ENCODE assay signal across 9 mouse cellular contexts in the genomic region with DNA sequence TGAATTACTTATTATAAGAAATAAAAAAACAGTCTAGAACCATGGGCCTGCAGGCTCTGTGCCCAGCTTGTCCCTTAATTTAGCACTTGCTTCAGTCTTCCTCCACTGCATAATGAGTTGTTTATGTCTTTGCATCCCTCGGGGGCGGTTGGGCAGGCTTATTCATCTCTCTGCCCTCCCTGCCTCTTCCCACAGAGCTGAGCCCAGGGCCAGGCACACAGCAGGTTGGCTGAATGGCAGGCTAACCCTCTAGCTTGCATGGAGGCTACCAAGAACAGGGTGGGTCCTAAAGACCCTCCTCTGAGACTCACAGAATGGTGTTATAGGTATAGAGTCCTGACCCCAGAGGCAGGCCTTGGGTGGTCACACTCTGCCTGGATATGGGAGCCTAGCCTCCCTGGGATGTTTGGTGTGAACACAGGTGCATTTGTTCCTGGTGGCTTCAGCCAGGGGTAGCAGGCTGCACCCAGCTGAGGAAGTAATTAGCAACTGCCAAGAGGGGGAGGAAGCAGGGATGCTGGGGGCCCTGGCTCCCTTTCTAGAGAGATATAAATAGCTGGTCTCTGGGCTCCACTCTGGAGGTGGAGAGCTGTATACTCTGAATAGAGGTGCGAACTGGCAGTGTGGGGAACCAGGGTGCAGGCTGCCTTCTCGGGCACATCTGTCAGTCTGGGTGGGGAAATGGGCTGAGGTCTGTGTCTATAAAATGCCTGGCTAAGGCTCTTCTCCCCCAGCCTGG. TPM values are rescaled to one million over a fixed set of nuclear protein-coding genes. Genes with fewer than 3 reads are reported as not detected.
DNase-seq lines count a peak whose midpoint lies in the region; TF ChIP-seq lines count a peak whose summit lies in the region.
"Had no signal": no experiment of that assay in that cellular context is flagged by ENCODE, and none has a peak within 500 bp of the region (broad histone marks: within the 10 kb centered on the region; RNA-seq: fewer than 3 reads in every experiment).

No protein-coding gene starts in this region.

- H3K36me3 ChIP-seq in heart, embryonic 10.5 days, result no peaks in the 10 kb centered on the region
- H3K36me3 ChIP-seq: lung, embryonic 15.5 days had no signal

- no peak overlapping the region for H3K4me3 ChIP-seq in cortical plate, adult 2 months (ENCODE audit: insufficient read depth, low read length)
- peak overlapping the region; percentile 31 for H3K4me3 ChIP-seq in heart, embryonic 10.5 days
- H3K4me3 ChIP-seq in left cerebral cortex, adult 2 months, result no peak overlapping the region
- H3K4me3 ChIP-seq: lung, embryonic 15.5 days had no signal

- no peaks in the 10 kb centered on the region for H3K9me3 ChIP-seq in heart, embryonic 10.5 days
- H3K9me3 ChIP-seq: lung, embryonic 15.5 days had no signal

- WGBS in heart, embryonic 10.5 days, result 18% methylated on average over 4 of the region's 4 CpGs

- no peaks in the 10 kb centered on the region for H3K27me3 ChIP-seq in heart, embryonic 10.5 days (ENCODE audit: insufficient read depth, poor library complexity, severe bottlenecking)
- H3K27me3 ChIP-seq: lung, embryonic 15.5 days had no signal

- peak overlapping the region; percentile 26; the same call in 1 of the 2 replicates for H3K27ac ChIP-seq in cortical plate, adult 2 months (ENCODE audit: insufficient read depth, low read length)
- peak overlapping the region; percentile 68 for H3K27ac ChIP-seq in heart, embryonic 10.5 days
- H3K27ac ChIP-seq in left cerebral cortex, adult 2 months, result peak overlapping the region; percentile 56
- H3K27ac ChIP-seq: lung, embryonic 15.5 days had no signal

- peak; percentile 36 for DNase-seq in 3T3-L1 (ENCODE audit: low read depth, low spot score)
- DNase-seq in heart, embryonic 10.5 days (ENCODE audit: low spot score), result no peak
- DNase-seq in left cerebral cortex, adult 2 months (ENCODE audit: extremely low spot score in 1 of 2, low spot score in 2 of 2), result peak; percentile 48 to 50
- no peak for DNase-seq in spleen, postnatal 4 days (ENCODE audit: low spot score in 2 of 2)
- no peak for DNase-seq in kidney, adult 18-20 months
- DNase-seq in kidney, postnatal 25 days, result no peak
- DNase-seq: kidney, postnatal 10 days had no signal

- intact Hi-C loops in left cerebral cortex, adult 2 months (cut with DNase I), result loop anchor here (2.0 kb wide), 1 partner anchor 19 kb away; no protein-coding TSS in a partner anchor

- no peak for TF ChIP-seq POLR2A in cortical plate, adult 2 months (IDR thresholded peaks at IDR 0.05; ENCODE audit: extremely low read depth, insufficient read depth, low read length)

- peaks cover 7% of the 10 kb centered on the region for H3K4me1 ChIP-seq in cortical plate, adult 2 months (ENCODE audit: control insufficient read depth, insufficient read depth, low read length)
- peaks cover 30% of the 10 kb centered on the region for H3K4me1 ChIP-seq in heart, embryonic 10.5 days
- H3K4me1 ChIP-seq: lung, embryonic 15.5 days had no signal

- TF ChIP-seq CTCF in cortical plate, adult 2 months (IDR thresholded peaks at IDR 0.05; ENCODE audit: extremely low read depth, insufficient read depth, low read length), result no peak
- no peak; the same call in 1 of the 2 replicates for TF ChIP-seq CTCF in left cerebral cortex, adult 2 months (IDR thresholded peaks at IDR 0.05)

RNA-seq across cellular contexts. Expression of a gene that starts 9.6 kb away (rescaled TPM):
- polyA plus RNA-seq in cortical plate, adult 2 months (2012; rRNA removed), result 115 and 123 TPM in 2 replicates
- 0.06 and 0.11 TPM in 2 replicates for polyA plus RNA-seq in heart, embryonic 10.5 days (2016; fragmentation: Nextera tagmentation; extraction: Ambion mirVana)
- 100 to 1,000 TPM; 124 TPM for total RNA-seq in left cerebral cortex, adult 2 months (2021)

RNA-seq across cellular contexts. Expression of a gene that starts 35.7 kb away (rescaled TPM):
- 1.2 and 1.9 TPM in 2 replicates for polyA plus RNA-seq in cortical plate, adult 2 months (2012; rRNA removed)
- 7.9 and 18.6 TPM in 2 replicates for polyA plus RNA-seq in heart, embryonic 10.5 days (2016; fragmentation: Nextera tagmentation; extraction: Ambion mirVana)
- total RNA-seq in left cerebral cortex, adult 2 months (2021), result under 1 TPM; 0.48 to 0.65 TPM

Comparison
In these comparisons a context has a peak if more than half of its experiments do, and no peak if none do; other contexts are left out.
1. DNase-seq: peak in 3T3-L1 (single experiment) and left cerebral cortex, adult 2 months (2 of 2); none in heart, embryonic 10.5 days (single experiment), spleen, postnatal 4 days (0 of 2), kidney, adult 18-20 months (single experiment) and kidney, postnatal 25 days (0 of 2).
2. RNA of a gene that starts 9.6 kb away (polyA plus RNA-seq): 115 to 123 TPM in cortical plate, adult 2 months; 0.06 to 0.11 TPM in heart, embryonic 10.5 days; every median in the first group is over 100 times any median in the second.
3. Peak in every context shown above with its lines, with median percentiles within 50 percentile points of each other: H3K27ac ChIP-seq.